In genomic region chr4:150872681-150873080, GRCm38 (mm10) we compare ENCODE assay signal across 11 mouse cellular contexts. TPM values are rescaled to one million over a fixed set of nuclear protein-coding genes. Genes with fewer than 3 reads are reported as not detected.
DNase-seq lines count a peak whose midpoint lies in the region; ATAC-seq and TF ChIP-seq lines count a peak whose summit lies in the region.
"Had no signal": no experiment of that assay in that cellular context is flagged by ENCODE, and none has a peak within 500 bp of the region (broad histone marks: within the 10 kb centered on the region; RNA-seq: fewer than 3 reads in every experiment).

No protein-coding gene starts in this region.

- no peak for TF ChIP-seq POLR2A in olfactory bulb, adult 2 months (IDR thresholded peaks at IDR 0.05; ENCODE audit: insufficient read depth, low read depth, low read length)

- H3K36me3 ChIP-seq in heart, embryonic 11.5 days (ENCODE audit: control insufficient read depth, insufficient read depth, low read length): no peaks in the 10 kb centered on the region
- peaks cover 4% of the 10 kb centered on the region; the same call in 1 of the 2 replicates for H3K36me3 ChIP-seq in liver, embryonic 15.5 days (replicated peaks)
- peaks cover 2% of the 10 kb centered on the region; the same call in 1 of the 2 replicates for H3K36me3 ChIP-seq in liver, embryonic 11.5 days (ENCODE audit: control insufficient read depth, insufficient read depth, low read length)
- H3K36me3 ChIP-seq in hindbrain, embryonic 12.5 days: peaks cover 9% of the 10 kb centered on the region

- H3K27ac ChIP-seq in heart, embryonic 11.5 days (ENCODE audit: low read depth, low read length): peak overlapping the region; percentile 70; the same call in 1 of the 2 replicates
- peak overlapping the region; percentile 61; the same call in 1 of the 2 replicates for H3K27ac ChIP-seq in liver, embryonic 15.5 days (replicated peaks)
- no peak overlapping the region for H3K27ac ChIP-seq in liver, embryonic 11.5 days (ENCODE audit: low read depth, low read length)
- peak overlapping the region; percentile 31; the same call in 1 of the 2 replicates for H3K27ac ChIP-seq in hindbrain, embryonic 12.5 days
- H3K27ac ChIP-seq in olfactory bulb, adult 2 months (ENCODE audit: insufficient read depth, low read depth, low read length): 0 out of 2 replicates have a peak overlapping the region, but pooled peaks have one; percentile 12

- H3K4me2 ChIP-seq in heart, embryonic 11.5 days: no peak overlapping the region
- no peak overlapping the region for H3K4me2 ChIP-seq in liver, embryonic 15.5 days
- H3K4me2 ChIP-seq in liver, embryonic 11.5 days: no peak overlapping the region
- no peak overlapping the region for H3K4me2 ChIP-seq in hindbrain, embryonic 12.5 days (replicated peaks)
- H3K4me2 ChIP-seq: midbrain, embryonic 12.5 days had no signal

- TF ChIP-seq CTCF in olfactory bulb, adult 2 months (IDR thresholded peaks at IDR 0.05; ENCODE audit: insufficient read depth, low read depth, low read length): no peak

- 60% methylated on average over 8 of the region's 8 CpGs for WGBS in heart, embryonic 11.5 days (ENCODE audit: insufficient replicate concordance)
- 51% methylated on average over 8 of the region's 8 CpGs for WGBS in liver, embryonic 15.5 days (ENCODE audit: insufficient replicate concordance)
- WGBS in liver, embryonic 11.5 days: 70% methylated on average over 8 of the region's 8 CpGs
- WGBS in hindbrain, embryonic 12.5 days: 79% methylated on average over 8 of the region's 8 CpGs
- WGBS in olfactory bulb, adult 2 months: 85% methylated on average over 8 of the region's 8 CpGs

- DNase-seq in heart, adult 9 months (ENCODE audit: low spot score in 2 of 2): no peak
- no peak for DNase-seq in liver, embryonic 11.5 days (ENCODE audit: low spot score)
- DNase-seq in embryo, embryonic 9.5 days (ENCODE audit: extremely low spot score): no peak
- DNase-seq: B cell, adult 2 months; cerebellum, adult 8-10 months had no signal

- H3K9ac ChIP-seq in heart, embryonic 11.5 days (ENCODE audit: low read depth, low read length): no peak overlapping the region
- no peak overlapping the region for H3K9ac ChIP-seq in liver, embryonic 15.5 days
- no peak overlapping the region for H3K9ac ChIP-seq in liver, embryonic 11.5 days (ENCODE audit: low read depth, low read length)
- H3K9ac ChIP-seq in hindbrain, embryonic 12.5 days: no peak overlapping the region

- no peak overlapping the region for H3K4me3 ChIP-seq in heart, embryonic 11.5 days (ENCODE audit: low read depth, low read length)
- H3K4me3 ChIP-seq in liver, embryonic 15.5 days (replicated peaks): no peak overlapping the region
- H3K4me3 ChIP-seq in liver, embryonic 11.5 days (ENCODE audit: low read depth, low read length): no peak overlapping the region
- H3K4me3 ChIP-seq in hindbrain, embryonic 12.5 days: no peak overlapping the region
- no peak overlapping the region for H3K4me3 ChIP-seq in olfactory bulb, adult 2 months (ENCODE audit: insufficient read depth, low read depth, low read length)
- H3K4me3 ChIP-seq: midbrain, embryonic 12.5 days had no signal

- H3K9me3 ChIP-seq in heart, embryonic 11.5 days (replicated peaks; ENCODE audit: control insufficient read depth, low read length): no peaks in the 10 kb centered on the region
- H3K9me3 ChIP-seq in liver, embryonic 15.5 days (replicated peaks): no peaks in the 10 kb centered on the region
- no peaks in the 10 kb centered on the region for H3K9me3 ChIP-seq in liver, embryonic 11.5 days (ENCODE audit: control insufficient read depth, low read length)
- no peaks in the 10 kb centered on the region for H3K9me3 ChIP-seq in hindbrain, embryonic 12.5 days (replicated peaks)
- H3K9me3 ChIP-seq: midbrain, embryonic 12.5 days had no signal

- H3K4me1 ChIP-seq in heart, embryonic 11.5 days (ENCODE audit: control insufficient read depth, insufficient read depth, low read length): peaks cover 29% of the 10 kb centered on the region
- peaks cover 39% of the 10 kb centered on the region for H3K4me1 ChIP-seq in liver, embryonic 15.5 days (replicated peaks)
- H3K4me1 ChIP-seq in liver, embryonic 11.5 days (replicated peaks; ENCODE audit: control insufficient read depth, insufficient read depth, low read length): peaks cover 20% of the 10 kb centered on the region
- H3K4me1 ChIP-seq in hindbrain, embryonic 12.5 days: peaks cover 16% of the 10 kb centered on the region
- H3K4me1 ChIP-seq in olfactory bulb, adult 2 months (ENCODE audit: control insufficient read depth, insufficient read depth, low read length): peaks cover 17% of the 10 kb centered on the region

- ATAC-seq in heart, embryonic 11.5 days (replicated peaks; ENCODE audit: insufficient number of reproducible peaks, low FRiP score, low TSS enrichment): no peak
- no peak for ATAC-seq in liver, embryonic 15.5 days (ENCODE audit: insufficient read depth)
- ATAC-seq in liver, embryonic 11.5 days (replicated peaks; ENCODE audit: low FRiP score): no peak
- no peak for ATAC-seq in hindbrain, embryonic 12.5 days (ENCODE audit: low FRiP score)
- ATAC-seq in monocyte, adult 5-6 weeks (replicated peaks; ENCODE audit: insufficient number of reproducible peaks, low FRiP score, low TSS enrichment, poor library complexity, severe bottlenecking): no peak

- H3K27me3 ChIP-seq in heart, embryonic 11.5 days (ENCODE audit: control insufficient read depth, insufficient read depth, low read length): no peaks in the 10 kb centered on the region
- no peaks in the 10 kb centered on the region for H3K27me3 ChIP-seq in liver, embryonic 15.5 days
- H3K27me3 ChIP-seq in liver, embryonic 11.5 days (replicated peaks; ENCODE audit: control insufficient read depth, insufficient read depth, low read length): no peaks in the 10 kb centered on the region
- H3K27me3 ChIP-seq in hindbrain, embryonic 12.5 days: no peaks in the 10 kb centered on the region
- H3K27me3 ChIP-seq: midbrain, embryonic 12.5 days had no signal

RNA-seq across cellular contexts. Expression of gene Errfi1, which starts 19.0 kb away (rescaled TPM):
- 17.0 and 20.7 TPM in 2 replicates for polyA plus RNA-seq in heart, embryonic 11.5 days (2014; fragmentation: Nextera tagmentation; extraction: Ambion mirVana)
- polyA plus RNA-seq in liver, embryonic 15.5 days (2015; fragmentation: Nextera tagmentation; extraction: Ambion mirVana): 40.1 and 41.3 TPM in 2 replicates
- polyA plus RNA-seq in liver, embryonic 11.5 days (2014; fragmentation: Nextera tagmentation; extraction: Ambion mirVana): 26.2 and 27.7 TPM in 2 replicates
- 29.9 and 31.2 TPM in 2 replicates for polyA plus RNA-seq in hindbrain, embryonic 12.5 days (2016; fragmentation: Nextera tagmentation; extraction: Ambion mirVana)
- polyA plus RNA-seq in olfactory bulb, adult 2 months (2012; ENCODE audit: insufficient read depth, insufficient read length, low replicate concordance, missing spikeins): not detected in 2 replicates
- 18.2 to 25.1 TPM (median 23.4 TPM) in 3 replicates for total RNA-seq in monocyte, adult 5-6 weeks (2017)

RNA-seq across cellular contexts. Expression of gene Park7, which starts 41.6 kb away (rescaled TPM):
- polyA plus RNA-seq in heart, embryonic 11.5 days (2014; fragmentation: Nextera tagmentation; extraction: Ambion mirVana): 360 and 371 TPM in 2 replicates
- 198 and 203 TPM in 2 replicates for polyA plus RNA-seq in liver, embryonic 15.5 days (2015; fragmentation: Nextera tagmentation; extraction: Ambion mirVana)
- 526 and 535 TPM in 2 replicates for polyA plus RNA-seq in liver, embryonic 11.5 days (2014; fragmentation: Nextera tagmentation; extraction: Ambion mirVana)
- polyA plus RNA-seq in hindbrain, embryonic 12.5 days (2016; fragmentation: Nextera tagmentation; extraction: Ambion mirVana): 336 and 340 TPM in 2 replicates
- not detected in 2 replicates for polyA plus RNA-seq in olfactory bulb, adult 2 months (2012; ENCODE audit: insufficient read depth, insufficient read length, low replicate concordance, missing spikeins)
- 177 to 216 TPM (median 190 TPM) in 3 replicates for total RNA-seq in monocyte, adult 5-6 weeks (2017)

RNA-seq across cellular contexts. Expression of gene Tnfrsf9, which starts 41.7 kb away (rescaled TPM):
- 0.11 and 0.29 TPM in 2 replicates for polyA plus RNA-seq in heart, embryonic 11.5 days (2014; fragmentation: Nextera tagmentation; extraction: Ambion mirVana)
- polyA plus RNA-seq in liver, embryonic 15.5 days (2015; fragmentation: Nextera tagmentation; extraction: Ambion mirVana): 0.13 and 0.23 TPM in 2 replicates
- 0.21 and 0.26 TPM in 2 replicates for polyA plus RNA-seq in liver, embryonic 11.5 days (2014; fragmentation: Nextera tagmentation; extraction: Ambion mirVana)
- 0.30 and 0.31 TPM in 2 replicates for polyA plus RNA-seq in hindbrain, embryonic 12.5 days (2016; fragmentation: Nextera tagmentation; extraction: Ambion mirVana)
- not detected in 2 replicates for polyA plus RNA-seq in olfactory bulb, adult 2 months (2012; ENCODE audit: insufficient read depth, insufficient read length, low replicate concordance, missing spikeins)
- total RNA-seq in monocyte, adult 5-6 weeks (2017): 14.3 to 47.8 TPM (median 28.4 TPM) in 3 replicates

Comparison
In these comparisons a context has a peak if more than half of its experiments do, and no peak if none do; other contexts are left out.
1. RNA of gene Errfi1, which starts 19.0 kb away (polyA plus RNA-seq): 40.1 to 41.3 TPM in liver, embryonic 15.5 days, 29.9 to 31.2 TPM in hindbrain, embryonic 12.5 days, 26.2 to 27.7 TPM in liver, embryonic 11.5 days and 17.0 to 20.7 TPM in heart, embryonic 11.5 days; not detected in olfactory bulb, adult 2 months; every median in the first group is over 10 times any median in the second.